Mouse (Mus musculus): ENCODE measurements at regions not wholly inside any gene's neighbourhood (a gene's known extent, or its start where the extent isn't known, plus 50 kb on each side); places are given as distances from the start of the nearest gene placed in this dataset.

GRCm38 (mm10) chr1:61310063-61310760 is 328.4 kb upstream of the Pard3b start:
- intact Hi-C loops (cut with DNase I) = no loop called here
- DNase-seq = no peak

GRCm38 (mm10) chr1:61310761-61311090 is 327.9 kb upstream of the Pard3b start:
- intact Hi-C loops (cut with DNase I) = no loop called here

GRCm38 (mm10) chr1:61313196-61313595 is 325.4 kb upstream of the Pard3b start:
- intact Hi-C loops (cut with DNase I) = no loop called here

More at GRCm38 (mm10) chr1:61310761-61311090, 327.9 kb upstream of the Pard3b start:
- no peak for DNase-seq

GRCm38 (mm10) chr1:61316261-61316660 is 322.4 kb upstream of the Pard3b start:
- intact Hi-C loops (cut with DNase I) = no loop called here
- no peak for DNase-seq

More at GRCm38 (mm10) chr1:61313196-61313595, 325.4 kb upstream of the Pard3b start:
- DNase-seq = no peak

GRCm38 (mm10) chr1:61316736-61317135 is 321.9 kb upstream of the Pard3b start:
- DNase-seq = no peak
- intact Hi-C loops (cut with DNase I) = no loop called here

GRCm38 (mm10) chr1:61318042-61318441 is 320.6 kb upstream of the Pard3b start:
- intact Hi-C loops (cut with DNase I) = no loop called here
- no peak for DNase-seq

GRCm38 (mm10) chr1:61321513-61322145 is 317.0 kb upstream of the Pard3b start:
- intact Hi-C loops (cut with DNase I) = no loop called here
- no peak for DNase-seq

GRCm38 (mm10) chr1:61331456-61331855 is 307.2 kb upstream of the Pard3b start:
- DNase-seq = no peak
- intact Hi-C loops (cut with DNase I) = no loop called here

- no peak for DNase-seq
- intact Hi-C loops (cut with DNase I) = no loop called here
Measured at GRCm38 (mm10) chr1:61331906-61332305, 306.7 kb upstream of the Pard3b start.

- DNase-seq = no peak
- intact Hi-C loops (cut with DNase I) = no loop called here
Measured at GRCm38 (mm10) chr1:61336367-61336766, 302.3 kb upstream of the Pard3b start.

- DNase-seq = no peak
- intact Hi-C loops (cut with DNase I) = no loop called here
Measured at GRCm38 (mm10) chr1:61352921-61353320, 285.7 kb upstream of the Pard3b start.

GRCm38 (mm10) chr1:61353481-61353880 is 285.1 kb upstream of the Pard3b start:
- intact Hi-C loops (cut with DNase I) = no loop called here

GRCm38 (mm10) chr1:61355241-61355640 is 283.4 kb upstream of the Pard3b start:
- DNase-seq = no peak
- intact Hi-C loops (cut with DNase I) = no loop called here

More at GRCm38 (mm10) chr1:61353481-61353880, 285.1 kb upstream of the Pard3b start:
- no peak for DNase-seq

GRCm38 (mm10) chr1:61359011-61359930 is 279.4 kb upstream of the Pard3b start:
- intact Hi-C loops (cut with DNase I) = no loop called here
- DNase-seq = no peak

GRCm38 (mm10) chr1:61372581-61372980 is 266.0 kb upstream of the Pard3b start:
- DNase-seq = no peak
- intact Hi-C loops (cut with DNase I) = no loop called here

GRCm38 (mm10) chr1:61373661-61374491 is 264.7 kb upstream of the Pard3b start:
- intact Hi-C loops (cut with DNase I) = no loop called here
- DNase-seq = peak in 1 of 2 experiments; percentile 13

- DNase-seq = no peak
- intact Hi-C loops (cut with DNase I) = loop anchor here (2.0 to 5.0 kb wide), 4 partner anchors 76 to 1326 kb away; partner anchors contain the start of gene Nrp2
Measured at GRCm38 (mm10) chr1:61376417-61376816, 262.2 kb upstream of the Pard3b start.

GRCm38 (mm10) chr1:61377070-61377469 is 261.6 kb upstream of the Pard3b start:
- intact Hi-C loops (cut with DNase I) = loop anchor here (2.0 to 5.0 kb wide), 4 partner anchors 76 to 1325 kb away; partner anchors contain the start of gene Nrp2
- peak; percentile 35 to 43 for DNase-seq

- no peak for DNase-seq
- intact Hi-C loops (cut with DNase I) = loop anchor here (5.0 kb wide), 2 partner anchors 196 to 1324 kb away; partner anchors contain the start of gene Nrp2
Measured at GRCm38 (mm10) chr1:61378240-61378639, 260.4 kb upstream of the Pard3b start.

All from gastrocnemius, postnatal 36 days (tissue).